Mouse (Mus musculus) neural tube, embryonic 15.5 days (tissue): ENCODE data around the gene Fam167b. TPM values are rescaled to one million over a fixed set of nuclear protein-coding genes. Genes with fewer than 3 reads are reported as not detected.
"Not testable (repeated sequence)": the region's sequence is repeated elsewhere in the genome, so short reads cannot be mapped to it uniquely, and the experiment has no call there.

Experiments used
- ATAC-seq: fragments of 200-750 bp; cut with Nextera tagmentation; 2 replicates; pipeline ENCODE4 v1.8.0; 2017; ENCODE audit warnings: mild to moderate bottlenecking, moderate TSS enrichment, moderate library complexity; ENCODE audit not compliant: low FRiP score
- H3K27ac ChIP-seq: fragments of 300-500 bp; sonication (generic); replicated peaks from 2 replicates; pipeline ENCODE4 v1.5.1; 2015; ENCODE audit warnings: mild to moderate bottlenecking, inconsistent platforms
- H3K27me3 ChIP-seq: fragments of 300-500 bp; sonication (generic); replicated peaks from 2 replicates; pipeline ENCODE4 v1.6.1; 2015; ENCODE audit warnings: inconsistent platforms
- H3K36me3 ChIP-seq: fragments of 300-500 bp; sonication (generic); 2 replicates; pipeline ENCODE4 v1.6.1; 2015; ENCODE audit warnings: inconsistent platforms
- H3K4me1 ChIP-seq: fragments of 300-500 bp; sonication (generic); 2 replicates; pipeline ENCODE4 v1.6.1; 2015; ENCODE audit warnings: inconsistent platforms
- H3K4me2 ChIP-seq: fragments of 300-500 bp; sonication (generic); 2 replicates; pipeline ENCODE4 v1.6.1; 2015; ENCODE audit warnings: inconsistent platforms, mild to moderate bottlenecking, moderate library complexity
- H3K4me3 ChIP-seq: fragments of 300-500 bp; sonication (generic); replicated peaks from 2 replicates; pipeline ENCODE4 v1.5.1; 2015; ENCODE audit warnings: mild to moderate bottlenecking, inconsistent platforms
- H3K9ac ChIP-seq: fragments of 300-500 bp; sonication (generic); replicated peaks from 2 replicates; pipeline ENCODE4 v1.6.1; 2015; ENCODE audit warnings: mild to moderate bottlenecking, inconsistent platforms
- H3K9me3 ChIP-seq: fragments of 300-500 bp; sonication (generic); replicated peaks from 2 replicates; pipeline ENCODE4 v1.6.1; 2016; ENCODE audit warnings: inconsistent platforms
- WGBS: fragments of 180-500 bp; shearing (Covaris S2); methylation state at CpG from one replicate; pipeline ENCODE4 v1.1.7; 2015; ENCODE audit warnings: mixed read lengths; 5-methylcytosine and 5-hydroxymethylcytosine counted together
- microRNA-seq: library from miRNA; unstranded; fragments of <30 nt; microRNA quantifications from one replicate; pipeline ENCODE4, GENCODE M21; 2017
- polyA plus RNA-seq: library from polyadenylated mRNA; unstranded; fragments of >200 nt; fragmentation: Nextera tagmentation; extraction: Ambion mirVana; gene quantifications from 2 replicates; pipeline ENCODE4 v1.2.1, GENCODE M21; 2015

Gene Fam167b
- polyA plus RNA-seq, 1 experiment from 2014 or later = not detected

DNA sequence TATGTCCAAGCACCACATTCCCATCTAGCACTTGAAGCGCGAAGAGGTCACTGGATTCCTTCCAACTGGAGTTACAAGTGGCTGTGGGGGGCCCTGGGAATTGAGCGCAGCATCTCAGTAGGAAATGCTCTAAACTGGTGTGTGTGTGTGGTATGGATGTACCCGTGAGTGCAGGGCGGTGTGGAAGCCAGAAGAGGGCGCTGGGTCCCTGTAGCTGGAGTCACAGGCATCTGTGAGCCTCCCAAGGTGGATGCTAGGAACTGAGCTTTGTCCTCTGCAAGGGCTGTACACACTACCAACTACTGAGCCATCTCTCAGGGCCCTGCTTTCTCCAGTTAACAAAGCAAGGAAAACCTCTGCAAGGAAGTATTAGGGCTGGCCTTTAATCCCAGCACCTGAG, 38.3 kb downstream of the Fam167b start:
- no peak overlapping the region for H3K27ac ChIP-seq
- H3K9me3 ChIP-seq = no peaks in the 10 kb centered on the region
- ATAC-seq = no peak
- H3K27me3 ChIP-seq = no peaks in the 10 kb centered on the region
- WGBS = 92% methylated on average over 6 of the region's 6 CpGs
- H3K9ac ChIP-seq = no peak overlapping the region
- no peaks in the 10 kb centered on the region; the same call in 1 of the 2 replicates for H3K36me3 ChIP-seq
- H3K4me2 ChIP-seq = no peak overlapping the region
- no peak overlapping the region for H3K4me3 ChIP-seq
- peaks cover 19% of the 10 kb centered on the region for H3K4me1 ChIP-seq

DNA sequence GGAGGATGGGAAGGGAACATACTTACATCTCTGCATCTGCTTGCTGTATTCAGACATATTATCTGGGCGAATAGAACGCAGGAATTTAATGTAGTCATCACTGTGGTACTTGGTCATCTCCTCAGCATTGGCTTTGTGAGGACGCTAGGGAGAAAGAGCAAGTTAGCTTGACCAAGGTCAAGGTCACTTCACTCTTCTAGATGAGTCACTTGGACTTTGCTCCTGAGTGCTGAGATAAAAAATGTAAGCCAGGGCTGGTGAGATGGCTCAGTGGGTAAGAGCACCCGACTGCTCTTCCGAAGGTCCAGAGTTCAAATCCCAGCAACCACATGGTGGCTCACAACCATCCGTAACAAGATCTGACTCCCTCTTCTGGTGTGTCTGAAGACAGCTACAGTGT, 49.4 kb downstream of the Fam167b start:
- not testable (repeated sequence) for H3K4me1 ChIP-seq, H3K4me2 ChIP-seq, H3K9ac ChIP-seq, H3K27me3 ChIP-seq, ATAC-seq, H3K9me3 ChIP-seq, H3K27ac ChIP-seq, H3K4me3 ChIP-seq
- H3K36me3 ChIP-seq = peaks cover 50% of the 10 kb centered on the region
- WGBS = 96% methylated on average over 6 of the region's 6 CpGs

Small RNA genes lying within 50 kb of the gene (microRNA-seq; reads per million reads assigned to microRNA genes)
- not detected for gene Mir8119

Other genes with a start within 250 kb of the Fam167b start
- 246 and 284 TPM in 2 replicates for gene Rbbp4, start 243.2 kb downstream of the Fam167b start, polyA plus RNA-seq
- gene Zbtb8os, start 242.9 kb downstream of the Fam167b start, polyA plus RNA-seq = 18.3 and 29.5 TPM in 2 replicates
- 18.2 and 20.2 TPM in 2 replicates for gene Zbtb8a, start 200.4 kb downstream of the Fam167b start, polyA plus RNA-seq
- 14.2 and 15.8 TPM in 2 replicates for gene Zbtb8b, start 137.7 kb downstream of the Fam167b start, polyA plus RNA-seq
- 32.7 and 34.0 TPM in 2 replicates for gene Bsdc1, start 117.0 kb downstream of the Fam167b start, polyA plus RNA-seq
- gene Tssk3, start 87.5 kb downstream of the Fam167b start, polyA plus RNA-seq = 0.19 and 0.27 TPM in 2 replicates
- gene Fam229a, start 87.4 kb downstream of the Fam167b start, polyA plus RNA-seq = 0.38 and 0.93 TPM in 2 replicates
- gene Marcksl1, start 65.0 kb downstream of the Fam167b start, polyA plus RNA-seq = 1,442 and 1,675 TPM in 2 replicates
- 77.8 and 119 TPM in 2 replicates for gene Hdac1, start 35.8 kb downstream of the Fam167b start, polyA plus RNA-seq
- 11.2 and 99.1 TPM in 2 replicates for gene Lck, start 4.9 kb downstream of the Fam167b start, polyA plus RNA-seq
- gene Eif3i, start 22.1 kb upstream of the Fam167b start, polyA plus RNA-seq = 205 and 232 TPM in 2 replicates
- 198 and 199 TPM in 2 replicates for gene Tmem234, start 22.1 kb upstream of the Fam167b start, polyA plus RNA-seq
- gene Dcdc2b, start 35.7 kb upstream of the Fam167b start, polyA plus RNA-seq = 2.5 and 3.8 TPM in 2 replicates
- 32.7 and 34.5 TPM in 2 replicates for gene Iqcc, start 40.5 kb upstream of the Fam167b start, polyA plus RNA-seq
- 155 and 168 TPM in 2 replicates for gene Ccdc28b, start 45.4 kb upstream of the Fam167b start, polyA plus RNA-seq
- 37.3 and 51.0 TPM in 2 replicates for gene Txlna, start 62.5 kb upstream of the Fam167b start, polyA plus RNA-seq
- 17.4 and 17.9 TPM in 2 replicates for gene Kpna6, start 94.2 kb upstream of the Fam167b start, polyA plus RNA-seq
- 13.9 and 15.4 TPM in 2 replicates for gene Tmem39b, start 118.3 kb upstream of the Fam167b start, polyA plus RNA-seq
- 105 and 106 TPM in 2 replicates for gene Khdrbs1, start 163.8 kb upstream of the Fam167b start, polyA plus RNA-seq
- gene Ptp4a2, start 232.7 kb upstream of the Fam167b start, polyA plus RNA-seq = 217 and 247 TPM in 2 replicates